Mouse (Mus musculus) liver, postnatal 0 days (tissue): ENCODE results near the gene Zfp609.

Source experiments
- CTCF ChIP-seq: sonication (generic); IDR thresholded peaks from 2 replicates; pipeline ENCODE4 v1.5.1; 2016; ENCODE audit warnings: antibody characterized with exemption, low read depth
- EP300 ChIP-seq: IDR thresholded peaks from 2 replicates; pipeline ENCODE4 v1.6.1; 2016; ENCODE audit warnings: antibody characterized with exemption, low read depth, mild to moderate bottlenecking

GRCm38 (mm10) chr9:65823716-65824462, 3.5 kb downstream of the Zfp609 start:
- TF ChIP-seq CTCF (no peak), EP300 (no peak)
